Mouse (Mus musculus): ENCODE results near the gene Pdxp. TPM values are rescaled to one million over a fixed set of nuclear protein-coding genes. Genes with fewer than 3 reads are reported as not detected.
A peak's percentile ranks its signal among the peaks of the same experiment; 100 is the strongest.
"Not testable (repeated sequence)": the region's sequence is repeated elsewhere in the genome, so short reads cannot be mapped to it uniquely, and the experiment has no call there.

The Pdxp gene
- polyA plus RNA-seq, 1 experiment, result 1.9 TPM

GRCm38 (mm10) chr15:78875537-78875936 is 38.2 kb upstream of the Pdxp start:
- peaks cover 4% of the 10 kb centered on the region; the same call in 1 of the 2 replicates for H3K4me1 ChIP-seq (ENCODE audit: control insufficient read depth, insufficient read depth, low read length)
- no peak overlapping the region for H3K4me3 ChIP-seq (ENCODE audit: insufficient read depth, low read depth, low read length)
- peak overlapping the region; percentile 92 for H3K27ac ChIP-seq (ENCODE audit: insufficient read depth, low read depth, low read length)
- no peaks in the 10 kb centered on the region for H3K36me3 ChIP-seq (ENCODE audit: control insufficient read depth, insufficient read depth, low read length)
- 79% methylated on average over 5 of the region's 5 CpGs for WGBS
- DNase-seq, result no peak
- no peaks in the 10 kb centered on the region for H3K27me3 ChIP-seq (replicated peaks; ENCODE audit: control insufficient read depth, insufficient read depth, low read length)
- TF ChIP-seq POLR2A (IDR thresholded peaks at IDR 0.05; ENCODE audit: low read depth, low read length) (no peak), CTCF (conservative IDR thresholded peaks at IDR 0.05; ENCODE audit: insufficient read depth, insufficient read length, low read depth, low read length) (no peak)

GRCm38 (mm10) chr15:78876258-78876696 is 37.4 kb upstream of the Pdxp start:
- Histone ChIP-seq H3K4me3 (ENCODE audit: insufficient read depth, low read depth, low read length) (peak overlapping the region; percentile 56), H3K4me1 (ENCODE audit: control insufficient read depth, insufficient read depth, low read length) (peaks cover 4% of the 10 kb centered on the region; the same call in 1 of the 2 replicates), H3K27ac (ENCODE audit: insufficient read depth, low read depth, low read length) (peak overlapping the region; percentile 97), H3K27me3 (replicated peaks; ENCODE audit: control insufficient read depth, insufficient read depth, low read length) (no peaks in the 10 kb centered on the region), H3K36me3 (ENCODE audit: control insufficient read depth, insufficient read depth, low read length) (no peaks in the 10 kb centered on the region)
- 2% methylated on average over 17 of the region's 17 CpGs for WGBS
- TF ChIP-seq CTCF (conservative IDR thresholded peaks at IDR 0.05; ENCODE audit: insufficient read depth, insufficient read length, low read depth, low read length) (peak; percentile 77), POLR2A (IDR thresholded peaks at IDR 0.05; ENCODE audit: low read depth, low read length) (no peak)
- peak; percentile 95 for DNase-seq

GRCm38 (mm10) chr15:78876991-78877809 is 36.5 kb upstream of the Pdxp start, which contains the start of gene Gga1:
TSS of gene Gga1 (plus strand) at chr15:78877190.
- Histone ChIP-seq H3K27ac (ENCODE audit: insufficient read depth, low read depth, low read length) (peak within 1 kb of the TSS; percentile 97), H3K4me1 (ENCODE audit: control insufficient read depth, insufficient read depth, low read length) (peaks cover 4% of the 10 kb centered on the region; the same call in 1 of the 2 replicates), H3K27me3 (replicated peaks; ENCODE audit: control insufficient read depth, insufficient read depth, low read length) (no peaks in the 10 kb centered on the region), H3K4me3 (ENCODE audit: insufficient read depth, low read depth, low read length) (peak within 1 kb of the TSS; percentile 56), H3K36me3 (ENCODE audit: control insufficient read depth, insufficient read depth, low read length) (no peaks in the 10 kb centered on the region)
- DNase-seq, result peak; percentile 98
- TF ChIP-seq POLR2A (IDR thresholded peaks at IDR 0.05; ENCODE audit: low read depth, low read length) (peak; percentile 63), CTCF (conservative IDR thresholded peaks at IDR 0.05; ENCODE audit: insufficient read depth, insufficient read length, low read depth, low read length) (no peak)
- under 1% methylated on average over 86 of the region's 95 CpGs for WGBS

- Histone ChIP-seq H3K4me3 (ENCODE audit: insufficient read depth, low read depth, low read length) (peak overlapping the region; percentile 56), H3K27ac (ENCODE audit: insufficient read depth, low read depth, low read length) (peak overlapping the region; percentile 76), H3K4me1 (ENCODE audit: control insufficient read depth, insufficient read depth, low read length) (peaks cover 4% of the 10 kb centered on the region; the same call in 1 of the 2 replicates), H3K36me3 (ENCODE audit: control insufficient read depth, insufficient read depth, low read length) (peaks cover 2% of the 10 kb centered on the region; the same call in 1 of the 2 replicates), H3K27me3 (replicated peaks; ENCODE audit: control insufficient read depth, insufficient read depth, low read length) (no peaks in the 10 kb centered on the region)
- under 1% methylated on average over 17 of the region's 17 CpGs for WGBS
- DNase-seq, result peak; percentile 46
- no peak for TF ChIP-seq POLR2A (IDR thresholded peaks at IDR 0.05; ENCODE audit: low read depth, low read length)
- no peak for TF ChIP-seq CTCF (conservative IDR thresholded peaks at IDR 0.05; ENCODE audit: insufficient read depth, insufficient read length, low read depth, low read length)
Observed at GRCm38 (mm10) chr15:78877810-78878390, 35.8 kb upstream of the Pdxp start.

GRCm38 (mm10) chr15:78878792-78879516 is 34.8 kb upstream of the Pdxp start:
- DNase-seq, result peak; percentile 44
- H3K27ac ChIP-seq (ENCODE audit: insufficient read depth, low read depth, low read length); H3K27me3 ChIP-seq (replicated peaks; ENCODE audit: control insufficient read depth, insufficient read depth, low read length); H3K4me1 ChIP-seq (ENCODE audit: control insufficient read depth, insufficient read depth, low read length); H3K36me3 ChIP-seq (ENCODE audit: control insufficient read depth, insufficient read depth, low read length); H3K4me3 ChIP-seq (ENCODE audit: insufficient read depth, low read depth, low read length): not testable (repeated sequence)
- WGBS, result 18% methylated on average over 7 of the region's 7 CpGs

- H3K4me1 ChIP-seq (ENCODE audit: control insufficient read depth, insufficient read depth, low read length), result peaks cover 4% of the 10 kb centered on the region; the same call in 1 of the 2 replicates
- no peak overlapping the region for H3K4me3 ChIP-seq (ENCODE audit: insufficient read depth, low read depth, low read length)
- no peak for TF ChIP-seq POLR2A (IDR thresholded peaks at IDR 0.05; ENCODE audit: low read depth, low read length)
- TF ChIP-seq CTCF (conservative IDR thresholded peaks at IDR 0.05; ENCODE audit: insufficient read depth, insufficient read length, low read depth, low read length), result no peak
- peak; percentile 40 for DNase-seq
- peaks cover 4% of the 10 kb centered on the region for H3K36me3 ChIP-seq (ENCODE audit: control insufficient read depth, insufficient read depth, low read length)
- WGBS, result 71% methylated on average over 8 of the region's 8 CpGs
- H3K27me3 ChIP-seq (replicated peaks; ENCODE audit: control insufficient read depth, insufficient read depth, low read length), result no peaks in the 10 kb centered on the region
- no peak overlapping the region for H3K27ac ChIP-seq (ENCODE audit: insufficient read depth, low read depth, low read length)
Observed at GRCm38 (mm10) chr15:78880432-78880831, 33.3 kb upstream of the Pdxp start.
